Mouse (Mus musculus): ENCODE measurements around the gene Atp1a2.
A peak's percentile ranks its signal among the peaks of the same experiment; 100 is the strongest.

Gene Atp1a2

DNA sequence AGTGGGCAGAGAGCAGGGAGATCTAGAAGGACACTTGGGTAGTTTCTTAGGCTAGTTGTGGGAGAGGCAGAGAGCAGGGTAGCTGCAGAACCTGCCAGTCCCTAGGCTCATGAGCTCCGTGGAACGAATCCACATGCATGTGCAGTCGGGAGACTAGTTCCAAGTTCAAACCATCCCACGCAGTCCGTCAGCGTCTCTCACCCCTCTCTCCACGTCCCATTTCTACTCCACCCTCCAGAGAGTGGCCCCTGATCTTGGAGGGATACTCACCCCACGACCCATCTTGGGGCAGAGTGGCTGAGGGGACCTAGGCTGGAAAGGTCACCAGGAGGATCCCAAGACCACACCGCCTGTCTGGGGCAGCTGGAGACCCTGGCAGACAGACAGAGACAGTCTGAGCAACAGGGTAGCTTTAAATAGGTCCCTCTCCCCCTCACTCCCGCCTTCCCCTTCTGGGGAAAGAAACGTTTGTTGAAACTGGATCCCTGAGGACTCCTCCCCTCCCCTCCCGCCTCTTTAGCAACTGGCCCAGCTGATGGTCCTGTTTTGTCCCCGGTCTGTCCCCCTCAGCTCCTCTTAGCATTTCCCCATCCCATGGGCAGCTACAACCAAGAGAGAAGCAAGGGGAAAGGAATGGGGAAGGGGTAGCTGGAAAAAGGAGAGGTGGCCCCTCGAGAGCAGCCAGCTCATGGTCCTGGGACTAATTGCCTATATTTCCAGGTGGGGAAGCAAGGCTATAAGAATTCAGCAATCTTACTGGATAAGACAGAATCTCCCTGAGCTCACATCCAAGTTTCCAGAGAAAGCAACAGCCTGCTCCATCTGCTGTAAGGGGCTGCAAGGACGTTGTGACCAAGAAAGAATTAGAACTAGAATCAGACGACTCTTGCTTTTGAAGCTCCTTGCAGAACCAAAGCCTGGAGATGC is at the start of gene Atp1a2:
Atp1a2 (minus strand) TSS at position 454 of the 927 bp plus-strand sequence.
- DNase-seq (ENCODE audit: extremely low spot score): peak; percentile 55

GRCm38 (mm10) chr1:172347382-172347781 is 49.5 kb upstream of the Atp1a2 start:
- DNase-seq (ENCODE audit: extremely low spot score): no peak

GRCm38 (mm10) chr1:172346707-172347106 is 48.8 kb upstream of the Atp1a2 start:
- DNase-seq (ENCODE audit: extremely low spot score): no peak

GRCm38 (mm10) chr1:172344820-172345219 is 47.0 kb upstream of the Atp1a2 start:
- no peak for DNase-seq (ENCODE audit: extremely low spot score)

DNA sequence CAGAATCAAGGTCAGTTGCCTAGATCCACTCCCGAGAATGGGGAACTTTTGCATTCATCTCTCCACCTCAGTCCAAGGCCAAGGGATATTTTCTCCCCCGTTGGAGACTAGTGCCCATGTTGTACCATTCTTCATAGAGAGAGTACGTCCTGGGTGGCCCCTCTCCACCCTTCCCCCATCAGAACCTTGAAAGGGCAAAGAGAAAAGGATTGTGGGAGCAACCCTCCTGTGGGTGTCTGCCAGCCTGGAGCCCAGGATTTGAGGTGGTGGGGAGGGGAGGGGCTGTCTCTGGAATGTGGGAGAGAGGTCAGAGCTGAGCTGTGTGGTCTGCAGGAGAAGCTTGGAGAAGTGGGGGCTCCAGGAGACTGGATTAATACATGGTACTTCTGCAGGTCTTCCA is 46.0 kb upstream of the Atp1a2 start:
- DNase-seq (ENCODE audit: extremely low spot score): no peak

GRCm38 (mm10) chr1:172342729-172343128 is 44.9 kb upstream of the Atp1a2 start:
- DNase-seq (ENCODE audit: extremely low spot score): no peak

- no peak for DNase-seq (ENCODE audit: extremely low spot score)
Observed at GRCm38 (mm10) chr1:172341386-172341785, 43.5 kb upstream of the Atp1a2 start.

DNA sequence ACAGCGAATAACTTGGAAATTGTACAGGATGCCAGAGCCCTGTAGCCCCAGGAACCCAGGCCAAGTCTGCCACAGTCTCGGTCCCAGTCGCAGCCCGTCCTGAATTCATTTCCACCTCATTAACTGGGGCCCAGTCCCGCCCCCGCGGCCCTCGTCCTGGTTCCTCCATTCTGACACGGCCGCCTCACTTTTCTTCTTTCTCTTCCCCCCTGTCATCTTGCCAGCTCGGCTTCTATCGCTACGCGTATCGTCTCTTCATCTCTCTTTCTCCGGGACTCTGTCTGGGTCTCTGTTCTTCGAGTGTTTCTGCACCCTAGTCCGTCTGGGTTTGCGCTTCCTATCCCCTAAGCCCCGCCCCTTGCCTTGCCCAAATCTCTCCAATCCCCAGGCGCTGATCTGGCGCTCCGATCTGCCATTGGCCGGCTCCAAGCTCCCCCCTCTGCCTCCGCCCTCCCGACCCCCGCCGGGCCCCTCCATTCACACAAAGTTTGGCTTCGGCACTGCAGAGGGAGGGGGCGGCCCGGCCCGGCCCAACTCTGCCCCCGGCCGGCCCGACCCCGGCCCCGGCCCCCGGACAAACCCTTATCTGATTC is 43.0 kb upstream of the Atp1a2 start, which contains the start of gene Kcnj10:
Kcnj10 (plus strand) TSS at position 482 of the 593 bp plus-strand sequence.
- DNase-seq (ENCODE audit: extremely low spot score): peak; percentile 82

DNA sequence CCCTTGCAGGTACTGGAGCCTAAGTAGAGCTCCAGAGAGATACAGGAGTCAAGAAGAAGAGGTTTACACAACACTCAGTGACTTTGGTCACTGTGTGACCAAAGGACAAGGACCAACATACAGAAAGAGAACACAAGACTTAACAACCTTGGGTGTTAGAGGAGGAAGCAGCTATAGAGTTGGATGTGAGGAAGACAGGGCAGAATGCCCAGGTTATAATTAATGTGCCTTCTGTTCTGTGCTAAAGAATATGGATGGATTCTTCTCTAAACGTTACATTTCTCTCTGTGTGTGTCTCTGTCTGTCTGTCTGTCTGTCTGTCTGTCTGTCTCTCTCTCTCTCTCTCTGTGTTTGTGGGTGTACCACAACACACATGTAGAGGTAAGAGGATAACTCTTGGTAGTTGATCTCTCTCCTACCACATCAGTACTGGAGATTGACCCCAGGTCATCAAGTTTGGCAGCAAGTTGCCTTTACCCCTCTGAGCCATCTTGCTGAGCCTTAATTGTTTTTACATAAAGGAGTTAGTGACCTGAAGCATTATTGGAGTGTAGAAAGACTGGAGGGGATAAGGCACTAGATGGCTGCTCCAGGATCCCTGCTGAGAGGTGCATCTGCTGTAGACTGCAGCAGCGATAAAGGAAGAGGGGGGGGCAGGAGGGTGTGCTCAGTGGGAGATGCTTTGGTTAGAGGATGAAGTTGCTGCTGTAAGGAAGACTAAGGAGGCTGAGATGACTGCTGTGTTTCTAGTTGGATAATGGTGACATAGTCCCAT is 39.7 kb upstream of the Atp1a2 start:
- DNase-seq (ENCODE audit: extremely low spot score): no peak

DNA sequence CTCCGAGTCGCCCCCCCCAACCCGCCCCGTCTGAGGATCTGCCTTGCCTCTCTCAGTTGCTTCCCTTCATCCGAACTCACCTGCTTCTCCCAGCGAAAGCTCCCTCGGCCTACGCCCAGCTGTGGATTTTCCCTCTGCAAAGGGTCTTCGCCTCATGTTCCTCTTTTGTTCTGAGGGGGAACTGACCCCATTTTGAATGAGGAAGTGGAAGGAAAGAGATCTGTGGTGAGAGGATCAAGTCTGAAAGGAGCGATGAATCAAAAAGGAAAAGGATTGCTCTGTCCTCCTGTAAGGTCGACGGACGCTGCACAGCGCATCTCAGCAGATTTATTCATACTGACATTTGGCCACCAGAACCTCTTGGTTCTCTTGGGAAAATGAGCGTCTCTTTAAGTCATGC is 37.9 kb upstream of the Atp1a2 start:
- DNase-seq (ENCODE audit: extremely low spot score): no peak

DNA sequence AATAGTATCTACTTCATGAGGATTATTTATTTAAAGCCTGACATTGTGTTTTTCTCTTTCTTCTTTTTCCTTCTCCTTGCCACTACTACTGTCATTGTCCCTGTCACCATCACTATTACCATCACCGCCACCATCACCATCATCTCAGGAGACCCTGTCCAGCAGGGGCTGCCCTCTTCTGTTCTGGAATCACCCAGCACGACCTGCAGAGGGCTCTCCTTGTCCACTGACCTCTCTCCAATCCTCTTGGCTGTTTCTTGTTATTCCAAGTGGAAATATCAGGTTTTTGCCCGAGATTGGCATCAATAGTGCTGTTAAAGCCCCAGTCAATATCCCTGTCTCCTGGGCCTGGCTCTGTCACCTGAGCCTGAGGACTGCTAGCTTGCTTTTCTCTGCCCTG is 35.6 kb upstream of the Atp1a2 start:
- DNase-seq (ENCODE audit: extremely low spot score): no peak

DNA sequence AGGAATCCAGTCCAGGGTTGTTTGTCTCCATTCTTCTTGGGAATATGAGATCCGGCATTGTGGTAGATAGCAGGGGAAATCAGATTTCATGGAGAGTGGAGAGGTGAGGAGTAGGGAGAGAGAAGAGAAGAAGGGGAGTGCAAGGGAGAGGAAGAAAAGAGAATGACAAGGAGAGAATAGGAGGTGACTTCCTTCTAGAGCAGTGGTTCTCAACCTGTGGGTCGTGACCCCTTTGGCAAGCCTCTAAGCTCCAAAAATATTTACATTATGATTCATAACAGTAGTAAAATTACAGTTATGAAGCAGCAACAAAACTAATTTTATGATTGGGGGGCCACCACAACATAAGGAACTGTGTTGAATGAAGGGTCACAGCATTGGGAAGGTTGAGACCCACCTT is 35.1 kb upstream of the Atp1a2 start:
- no peak for DNase-seq (ENCODE audit: extremely low spot score)

GRCm38 (mm10) chr1:172331422-172331947 is 33.6 kb upstream of the Atp1a2 start:
- no peak for DNase-seq (ENCODE audit: extremely low spot score)

DNA sequence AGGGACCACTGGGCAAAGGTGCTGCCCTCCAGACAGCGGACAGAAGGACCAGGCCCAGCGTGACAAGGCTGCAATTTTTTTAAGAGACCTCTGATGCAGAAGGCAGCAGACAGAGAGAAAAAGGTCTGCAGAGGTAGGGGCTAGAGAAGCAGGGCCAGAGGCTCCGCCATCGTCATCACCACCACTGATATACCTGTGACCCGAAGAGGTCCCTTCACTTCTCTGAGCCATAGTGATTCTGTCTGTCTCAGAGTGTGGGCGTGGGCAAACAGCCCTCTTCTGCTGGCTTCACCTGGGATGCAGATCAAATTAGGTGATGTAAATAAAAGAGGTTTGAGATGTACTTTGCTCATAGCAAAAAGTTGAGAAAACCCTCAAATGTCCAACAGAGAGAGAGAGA is 31.8 kb upstream of the Atp1a2 start:
- no peak for DNase-seq (ENCODE audit: extremely low spot score)

GRCm38 (mm10) chr1:172329131-172329530 is 31.3 kb upstream of the Atp1a2 start, which contains the start of gene Kcnj9:
Gene Kcnj9, minus strand, starts transcription at chr1:172329318.
- DNase-seq (ENCODE audit: extremely low spot score): no peak

DNA sequence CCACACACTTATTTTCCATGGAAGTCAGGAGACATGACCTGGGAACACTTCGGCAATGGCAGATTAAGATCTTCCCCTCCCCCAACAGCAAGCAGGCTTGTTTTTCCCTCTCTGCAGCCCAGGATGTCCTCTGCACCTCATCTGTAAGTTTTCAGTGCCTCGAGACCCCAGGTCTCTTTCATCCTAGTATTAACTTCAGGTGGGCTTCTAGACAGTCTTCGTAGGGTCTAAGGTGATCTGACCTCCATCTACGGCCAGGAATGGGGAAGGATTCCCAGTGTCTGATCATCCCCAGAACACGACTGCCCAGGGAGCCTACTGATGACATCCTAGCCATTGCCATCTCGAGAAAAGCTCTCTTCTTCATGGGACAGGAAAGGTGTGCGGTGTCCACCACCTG is 30.6 kb upstream of the Atp1a2 start:
- no peak for DNase-seq (ENCODE audit: extremely low spot score)

- no peak for DNase-seq (ENCODE audit: extremely low spot score)
Observed at GRCm38 (mm10) chr1:172328041-172328440, 30.2 kb upstream of the Atp1a2 start.

- DNase-seq (ENCODE audit: extremely low spot score): no peak
Observed at GRCm38 (mm10) chr1:172327206-172328001, 29.5 kb upstream of the Atp1a2 start.

GRCm38 (mm10) chr1:172326684-172327083 is 28.8 kb upstream of the Atp1a2 start:
- DNase-seq (ENCODE audit: extremely low spot score): no peak

- peak; percentile 69 for DNase-seq (ENCODE audit: extremely low spot score)
Observed at GRCm38 (mm10) chr1:172325680-172326535, 28.0 kb upstream of the Atp1a2 start.
